Mouse (Mus musculus) heart, adult 11 months (tissue): ENCODE results near the gene Colgalt1.

Experiments
- DNase-seq: peaks from one replicate; pipeline ENCODE4 v3.0.0; 2022

The Colgalt1 gene

GRCm38 (mm10) chr8:71610822-71611651 is at the start of gene Colgalt1:
Gene Colgalt1 (plus strand): TSS chr8:71610998.
- peak; percentile 100 for DNase-seq

GRCm38 (mm10) chr8:71561401-71561800 is 49.4 kb upstream of the Colgalt1 start:
- no peak for DNase-seq

- DNase-seq: peak; percentile 97
These were observed 48.0 kb upstream of the Colgalt1 start for GRCm38 (mm10) chr8:71562751-71563150.

GRCm38 (mm10) chr8:71563992-71564391 is 46.8 kb upstream of the Colgalt1 start:
- no peak for DNase-seq

GRCm38 (mm10) chr8:71566501-71566900 is 44.3 kb upstream of the Colgalt1 start, which contains the start of gene Nxnl1:
Gene Nxnl1 (minus strand): TSS chr8:71566601.
- no peak for DNase-seq

- DNase-seq: no peak
These were observed 43.2 kb upstream of the Colgalt1 start for GRCm38 (mm10) chr8:71567587-71567986.

GRCm38 (mm10) chr8:71568387-71568937 is 42.3 kb upstream of the Colgalt1 start, which contains the start of gene Slc27a1:
Gene Slc27a1 (plus strand): TSS chr8:71568882.
- peak; percentile 99 for DNase-seq

- DNase-seq: no peak
These were observed 41.9 kb upstream of the Colgalt1 start for GRCm38 (mm10) chr8:71568941-71569340.

- peak; percentile 99 for DNase-seq
These were observed 41.2 kb upstream of the Colgalt1 start for GRCm38 (mm10) chr8:71569366-71570290.

GRCm38 (mm10) chr8:71570291-71570954 is 40.4 kb upstream of the Colgalt1 start:
- DNase-seq: peak; percentile 100

GRCm38 (mm10) chr8:71572077-71572476 is 38.7 kb upstream of the Colgalt1 start:
- no peak for DNase-seq

- peak; percentile 98 for DNase-seq
These were observed 37.8 kb upstream of the Colgalt1 start for GRCm38 (mm10) chr8:71572847-71573633.

- peak; percentile 94 for DNase-seq
These were observed 36.4 kb upstream of the Colgalt1 start for GRCm38 (mm10) chr8:71574426-71574825.

GRCm38 (mm10) chr8:71575020-71575419 is 35.8 kb upstream of the Colgalt1 start:
- DNase-seq: no peak

- no peak for DNase-seq
These were observed 32.9 kb upstream of the Colgalt1 start for GRCm38 (mm10) chr8:71577856-71578387.

- no peak for DNase-seq
These were observed 31.8 kb upstream of the Colgalt1 start for GRCm38 (mm10) chr8:71579009-71579408.

GRCm38 (mm10) chr8:71579476-71579875 is 31.3 kb upstream of the Colgalt1 start:
- peak; percentile 97 for DNase-seq

GRCm38 (mm10) chr8:71580201-71580600 is 30.6 kb upstream of the Colgalt1 start:
- DNase-seq: no peak

- DNase-seq: no peak
These were observed 23.9 kb upstream of the Colgalt1 start for GRCm38 (mm10) chr8:71586891-71587290.

GRCm38 (mm10) chr8:71588762-71589161 is 22.0 kb upstream of the Colgalt1 start:
- DNase-seq: no peak

GRCm38 (mm10) chr8:71591017-71591416 is 19.8 kb upstream of the Colgalt1 start:
- peak; percentile 92 for DNase-seq
